Mouse (Mus musculus): ENCODE data around the gene Zfp451. TPM values are rescaled to one million over a fixed set of nuclear protein-coding genes. Genes with fewer than 3 reads are reported as not detected.

Gene Zfp451
- polyA plus RNA-seq, 1 experiment from 2014 or later, result 21.7 TPM

DNA sequence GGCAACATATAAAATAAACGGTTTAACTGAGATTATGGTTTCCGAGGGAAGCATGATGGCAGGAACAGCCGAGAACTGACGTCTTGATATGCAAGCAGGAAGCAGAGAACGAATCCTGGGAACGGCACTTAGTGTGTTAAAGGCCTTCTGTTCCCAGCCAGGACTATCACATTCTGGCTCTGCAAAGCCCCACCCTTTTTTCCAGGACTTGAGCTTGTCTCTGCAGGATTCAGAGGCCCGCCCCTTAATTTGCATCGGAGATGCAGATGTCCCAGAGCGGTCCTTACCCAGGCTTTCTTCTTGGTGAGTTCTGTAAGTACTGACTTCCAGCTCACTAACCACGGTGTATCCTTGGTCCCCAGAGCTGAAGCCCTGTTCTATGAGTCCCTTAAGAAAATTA is 99.6 kb downstream of the Zfp451 start:
- no peak overlapping the region for H3K9ac ChIP-seq (ENCODE audit: low read length)
- H3K36me3 ChIP-seq (ENCODE audit: control insufficient read depth, insufficient read depth, low read length), result no peaks in the 10 kb centered on the region
- 4% methylated on average over 10 of the region's 10 CpGs for WGBS
- no peaks in the 10 kb centered on the region for H3K27me3 ChIP-seq (ENCODE audit: control insufficient read depth, insufficient read depth, low read length)
- H3K9me3 ChIP-seq (replicated peaks; ENCODE audit: control insufficient read depth, low read length), result no peaks in the 10 kb centered on the region
- H3K4me1 ChIP-seq (ENCODE audit: control insufficient read depth, insufficient read depth, low read length), result no peaks in the 10 kb centered on the region
- H3K4me2 ChIP-seq (ENCODE audit: low read depth, low read length), result peak overlapping the region; percentile 19; the same call in 1 of the 2 replicates
- H3K27ac ChIP-seq (ENCODE audit: low read length), result no peak overlapping the region
- 0 out of 2 replicates have a peak, but pooled peaks have one; percentile 31 for ATAC-seq (ENCODE audit: insufficient read depth, low FRiP score)
- H3K4me3 ChIP-seq (replicated peaks; ENCODE audit: low read length), result no peak overlapping the region

DNA sequence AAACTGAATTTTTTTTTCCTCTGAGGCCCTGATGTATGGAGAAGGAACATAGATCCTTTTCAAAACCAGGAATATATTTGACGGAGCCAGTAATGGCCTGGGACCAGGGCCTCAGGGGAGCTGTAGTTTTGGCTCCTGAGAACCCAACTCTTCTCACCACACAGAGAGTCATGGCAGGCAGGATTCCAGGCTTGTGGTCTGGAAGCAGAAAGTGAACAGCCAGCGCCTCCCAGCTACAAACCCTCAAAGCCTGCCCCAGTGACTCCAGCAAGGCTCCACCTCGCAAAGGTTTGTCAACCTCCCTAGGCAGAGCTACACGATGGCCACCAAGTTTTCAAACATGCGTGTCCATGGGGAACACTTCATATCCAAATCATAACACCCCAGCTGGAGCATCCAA is 102.4 kb downstream of the Zfp451 start:
- no peaks in the 10 kb centered on the region for H3K36me3 ChIP-seq (ENCODE audit: control insufficient read depth, insufficient read depth, low read length)
- H3K4me1 ChIP-seq (ENCODE audit: control insufficient read depth, insufficient read depth, low read length), result no peaks in the 10 kb centered on the region
- no peak overlapping the region for H3K9ac ChIP-seq (ENCODE audit: low read length)
- H3K27ac ChIP-seq (ENCODE audit: low read length), result no peak overlapping the region
- H3K27me3 ChIP-seq (ENCODE audit: control insufficient read depth, insufficient read depth, low read length), result no peaks in the 10 kb centered on the region
- H3K9me3 ChIP-seq (replicated peaks; ENCODE audit: control insufficient read depth, low read length), result no peaks in the 10 kb centered on the region
- WGBS, result 81% methylated on average over 5 of the region's 5 CpGs
- H3K4me2 ChIP-seq (ENCODE audit: low read depth, low read length), result no peak overlapping the region
- no peak overlapping the region for H3K4me3 ChIP-seq (replicated peaks; ENCODE audit: low read length)
- ATAC-seq (ENCODE audit: insufficient read depth, low FRiP score), result no peak

Other genes starting within 250 kb of the Zfp451 start
- 28.5 and 30.5 TPM in 2 replicates for gene Prim2, start 144.8 kb downstream of the Zfp451 start, polyA plus RNA-seq (2015; fragmentation: Nextera tagmentation; extraction: Ambion mirVana)
- 26.2 and 26.4 TPM in 2 replicates for gene Rab23, start 94.7 kb downstream of the Zfp451 start, polyA plus RNA-seq (2015; fragmentation: Nextera tagmentation; extraction: Ambion mirVana)
- 82.4 and 88.2 TPM in 2 replicates for gene Bag2, start 56.8 kb downstream of the Zfp451 start, polyA plus RNA-seq (2015; fragmentation: Nextera tagmentation; extraction: Ambion mirVana)
- 0.93 and 1.4 TPM in 2 replicates for gene Bend6, start 93.2 kb upstream of the Zfp451 start, polyA plus RNA-seq (2015; fragmentation: Nextera tagmentation; extraction: Ambion mirVana)
- gene Dst, start 93.6 kb upstream of the Zfp451 start, polyA plus RNA-seq (2015; fragmentation: Nextera tagmentation; extraction: Ambion mirVana), result 26.0 and 27.8 TPM in 2 replicates

Measured in stomach, embryonic 16.5 days (tissue).